Mouse (Mus musculus) cerebral cortex, adult 2 months (tissue): Measurements from ENCODE around the gene Dus3l.

Source experiments
- WGBS: fragments of 180-500 bp; shearing (Covaris S2); methylation state at CpG from one replicate; pipeline ENCODE4 v1.1.7; 2018; 5-methylcytosine and 5-hydroxymethylcytosine counted together

Gene Dus3l

DNA sequence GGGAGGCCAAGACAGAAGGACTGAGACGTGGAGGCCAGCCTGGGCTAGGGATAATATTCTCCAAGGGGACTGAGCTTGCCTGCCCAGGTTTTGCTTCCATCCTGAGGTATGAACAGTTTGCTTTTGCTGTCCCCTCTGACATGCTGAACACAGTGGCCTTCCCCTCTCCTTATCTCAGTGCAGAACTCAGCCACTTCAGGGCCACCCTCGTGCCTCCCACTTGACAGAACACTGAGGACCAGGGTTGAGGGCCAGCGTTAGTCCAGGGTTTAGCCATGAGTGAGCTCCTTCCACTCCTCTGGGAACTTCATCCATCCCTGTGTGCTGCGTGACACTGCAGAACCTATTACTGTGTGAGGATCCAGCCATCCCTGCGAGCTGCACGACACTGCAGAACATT is 24.7 kb downstream of the Dus3l start:
- 94% methylated on average over 6 of the region's 6 CpGs for whole genome bisulfite sequencing

DNA sequence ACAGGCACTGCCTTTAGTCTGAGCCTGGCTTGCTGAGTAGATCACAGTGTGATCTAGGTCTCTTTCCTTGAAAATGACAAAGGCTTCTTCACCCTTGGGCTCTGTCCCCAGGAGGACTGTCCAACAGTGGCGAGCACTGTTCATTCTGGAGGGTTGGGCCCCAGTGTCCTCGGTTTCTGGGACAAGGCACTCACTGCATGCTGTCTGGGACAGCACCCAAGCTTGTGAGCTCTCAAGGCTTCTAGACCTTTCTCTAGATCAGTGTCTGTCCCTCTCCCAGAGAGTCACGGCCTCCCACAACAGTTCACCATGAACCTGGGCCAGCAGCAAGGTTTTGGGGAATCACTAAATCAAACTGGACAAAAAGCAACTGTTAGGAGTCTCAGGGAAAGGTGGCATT is 28.0 kb downstream of the Dus3l start:
- WGBS, result 78% methylated on average over 3 of the region's 3 CpGs

DNA sequence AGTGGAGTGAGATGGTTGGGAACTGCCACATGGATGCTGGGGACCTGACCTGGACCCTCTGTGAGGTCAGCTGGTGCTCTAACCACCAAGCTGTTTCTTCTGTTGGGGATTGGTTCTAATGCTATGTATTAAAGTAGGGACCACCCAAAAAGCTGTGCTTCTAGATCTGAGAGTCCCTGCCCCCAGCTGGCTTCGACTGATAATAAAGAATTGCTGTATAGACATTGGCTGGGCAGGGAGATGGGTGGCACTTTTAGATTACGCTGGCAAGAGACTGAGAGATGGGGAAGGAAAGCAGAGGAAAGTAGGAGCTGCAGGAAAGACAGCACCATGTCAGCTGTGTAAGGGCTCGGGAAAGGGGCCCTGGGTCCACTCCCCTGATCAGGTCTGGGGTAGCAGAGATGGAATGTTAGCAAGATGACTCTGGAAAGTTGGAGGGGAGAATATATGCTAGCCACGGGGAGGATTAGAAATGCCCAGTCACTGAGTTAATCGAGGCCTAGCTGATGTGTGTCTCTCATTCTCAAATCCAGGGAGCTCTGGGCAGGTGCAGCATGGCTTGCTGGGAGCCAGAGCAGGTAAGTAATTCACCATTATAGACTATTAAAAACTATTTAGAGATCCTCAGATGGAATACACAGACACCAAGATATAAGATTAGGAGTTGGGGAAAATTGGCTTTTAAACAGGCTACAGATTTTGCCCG is 29.2 kb downstream of the Dus3l start:
- WGBS, result 79% methylated on average over 6 of the region's 6 CpGs

DNA sequence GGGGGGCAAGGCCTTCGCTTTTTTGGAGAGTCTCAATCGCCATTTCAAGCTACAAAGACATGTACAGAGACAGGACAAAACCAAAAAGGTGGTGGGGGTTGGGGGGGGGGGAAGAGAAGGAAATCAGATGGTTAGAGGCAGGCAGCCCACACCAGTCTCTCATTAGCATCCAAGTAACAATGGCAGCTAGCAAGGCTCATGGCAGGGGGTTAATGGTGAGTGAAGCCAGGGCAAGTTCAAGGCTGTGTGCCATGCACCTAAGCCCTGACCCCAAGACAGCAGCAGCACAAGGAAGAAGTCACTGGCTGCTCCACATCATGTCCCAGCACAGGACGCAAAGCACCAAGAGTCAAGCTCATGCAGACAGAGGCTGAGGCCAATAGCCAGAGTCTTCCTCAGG is 34.7 kb downstream of the Dus3l start:
- 85% methylated on average over 3 of the region's 3 CpGs for WGBS

DNA sequence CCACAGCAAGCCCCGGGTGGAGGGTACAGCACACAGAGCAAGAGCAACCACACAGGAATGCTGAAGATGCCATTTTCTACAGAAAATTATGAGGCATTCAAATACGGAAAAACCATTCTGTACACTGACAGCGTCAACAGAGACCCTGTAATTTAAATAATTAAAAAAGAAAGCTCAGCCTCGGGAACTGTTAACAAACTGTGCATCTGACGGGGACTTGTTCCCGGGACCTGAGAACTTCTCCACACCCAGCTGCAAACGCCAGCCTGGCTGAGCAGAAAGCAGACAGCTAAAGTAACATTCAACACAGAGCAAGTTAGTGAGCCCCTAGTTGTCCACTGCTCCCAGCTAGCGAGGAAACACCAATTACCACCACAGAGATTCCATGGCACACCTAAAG is 37.5 kb downstream of the Dus3l start:
- WGBS, result 84% methylated on average over 8 of the region's 8 CpGs

DNA sequence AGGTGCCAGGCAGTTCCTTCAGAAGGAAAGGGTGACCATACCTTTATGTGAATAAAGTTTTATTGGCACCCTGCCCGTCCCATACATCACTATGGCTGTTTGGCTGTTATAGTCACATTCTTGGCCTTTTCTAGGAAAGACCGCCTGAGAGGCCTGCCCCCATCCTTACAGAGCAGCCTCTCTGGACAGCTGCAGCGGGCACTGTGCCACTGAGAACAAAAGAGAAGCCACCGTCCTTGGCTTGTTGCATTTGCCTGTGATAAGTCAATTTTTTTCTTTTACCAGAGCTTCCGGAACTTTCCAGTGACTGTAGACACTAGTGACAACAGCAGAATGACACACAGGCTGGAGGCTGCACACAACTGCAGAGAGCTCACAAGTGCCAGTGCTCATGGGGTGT is 40.4 kb downstream of the Dus3l start:
- 64% methylated on average over 5 of the region's 5 CpGs for WGBS

DNA sequence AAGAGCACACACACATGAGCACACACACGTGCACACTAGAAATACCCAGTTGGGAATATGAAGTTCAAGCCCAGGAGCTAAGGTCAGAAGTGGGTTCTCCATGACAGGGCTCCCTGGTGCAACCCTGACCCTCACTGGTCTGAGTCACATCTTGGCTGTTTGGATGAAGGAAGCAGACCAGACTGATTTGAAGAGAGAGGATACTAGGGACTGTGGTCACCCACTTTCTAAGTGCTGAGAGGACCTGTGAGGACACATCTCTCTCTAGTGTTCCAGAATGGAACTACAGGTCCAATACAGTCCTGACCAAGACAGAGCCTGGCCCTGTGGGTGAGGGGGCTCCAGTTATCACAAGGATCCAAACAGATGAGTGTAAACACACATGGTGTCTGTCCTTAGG is 41.2 kb downstream of the Dus3l start:
- WGBS, result 91% methylated on average over 1 of the region's 1 CpGs

DNA sequence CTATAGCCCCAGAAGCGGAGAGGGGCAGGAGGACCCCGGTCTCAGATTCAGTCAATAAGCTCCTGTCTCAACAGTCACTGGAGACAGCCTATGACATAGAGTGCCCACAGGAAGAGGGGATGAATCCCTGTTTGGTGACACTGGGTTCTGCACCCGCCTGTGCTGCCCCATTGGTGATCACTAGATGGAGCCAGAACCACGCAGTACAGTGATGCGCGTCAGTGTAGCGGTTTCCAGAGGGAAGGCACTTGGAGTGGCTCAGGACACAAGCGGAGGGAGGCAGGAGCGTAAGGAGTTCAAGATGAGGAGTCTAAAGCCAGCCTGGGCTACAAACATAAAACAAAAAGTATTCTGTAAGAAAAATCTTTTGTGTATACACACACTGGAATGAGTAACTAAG is 44.0 kb downstream of the Dus3l start:
- WGBS, result 6% methylated on average over 9 of the region's 9 CpGs

DNA sequence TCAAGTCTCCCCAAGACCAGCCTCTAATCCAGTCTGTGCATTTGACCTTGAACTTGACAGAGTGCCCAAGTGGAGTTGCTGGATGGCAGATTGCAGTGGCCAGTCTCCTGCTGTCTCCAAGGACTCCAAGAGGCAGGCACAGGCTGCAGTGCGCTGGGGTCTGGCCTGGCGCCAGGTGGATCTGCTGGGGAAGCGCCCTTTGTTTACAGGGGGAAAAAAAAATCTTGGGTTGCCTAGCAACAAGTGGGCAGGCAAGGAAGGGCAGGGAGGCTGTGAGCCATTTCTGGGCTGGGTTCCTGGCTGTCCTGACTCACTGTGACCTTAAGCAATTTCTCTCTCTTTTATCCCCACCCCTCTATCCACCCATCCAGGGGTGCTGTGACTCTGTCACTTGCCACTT is 45.7 kb downstream of the Dus3l start:
- WGBS, result 28% methylated on average over 3 of the region's 3 CpGs

DNA sequence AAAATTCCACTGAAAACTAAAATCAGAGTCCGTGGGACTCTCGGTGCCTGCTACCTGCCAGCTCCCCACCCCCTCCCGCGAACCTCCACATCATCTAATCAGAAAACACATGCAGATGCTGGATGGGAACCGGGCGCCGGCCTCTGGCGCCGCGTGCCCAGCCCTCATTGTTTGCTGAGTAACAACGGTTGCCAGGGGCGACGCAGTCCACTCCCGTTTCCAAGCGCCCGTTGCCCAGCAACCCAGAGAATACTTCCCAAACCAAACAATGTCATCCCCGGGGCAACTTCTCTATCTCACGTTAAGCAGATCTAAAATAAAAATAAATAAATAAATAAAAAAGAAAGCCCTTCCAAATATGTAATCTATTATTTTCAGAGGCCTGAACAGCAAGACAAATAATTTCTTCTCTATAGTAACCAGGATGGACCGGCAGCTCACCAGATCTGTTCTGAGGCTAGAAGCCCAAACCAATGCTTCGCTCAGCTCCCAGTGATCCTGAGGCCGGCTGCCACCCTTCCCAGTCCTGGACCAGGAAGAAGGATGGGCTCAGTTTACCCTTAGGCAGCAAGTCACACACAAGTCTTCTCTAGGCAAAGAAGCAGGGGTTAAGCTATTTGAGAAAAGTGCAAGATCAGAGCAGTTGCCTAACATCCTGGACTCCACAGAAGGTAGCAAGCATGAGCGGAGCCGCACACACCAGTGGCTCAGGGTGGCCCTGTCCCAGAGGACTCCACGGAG is 49.9 kb downstream of the Dus3l start:
- WGBS, result 12% methylated on average over 24 of the region's 24 CpGs

DNA sequence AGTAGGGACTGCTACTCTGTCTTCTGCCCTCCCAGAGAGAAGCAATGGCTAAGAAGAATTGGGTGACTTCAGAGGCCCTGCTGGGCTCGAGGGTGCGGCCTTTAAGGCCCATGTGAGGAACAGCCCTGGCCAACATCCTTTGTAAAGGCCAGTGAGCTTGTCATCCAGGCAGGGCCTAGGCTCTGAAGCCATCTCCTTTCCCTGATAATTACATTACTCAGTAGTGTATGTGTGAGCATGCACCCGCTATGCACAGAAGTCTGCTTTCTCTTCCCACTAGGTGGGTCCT is 50.4 kb downstream of the Dus3l start:
- WGBS, result 57% methylated on average over 3 of the region's 3 CpGs

DNA sequence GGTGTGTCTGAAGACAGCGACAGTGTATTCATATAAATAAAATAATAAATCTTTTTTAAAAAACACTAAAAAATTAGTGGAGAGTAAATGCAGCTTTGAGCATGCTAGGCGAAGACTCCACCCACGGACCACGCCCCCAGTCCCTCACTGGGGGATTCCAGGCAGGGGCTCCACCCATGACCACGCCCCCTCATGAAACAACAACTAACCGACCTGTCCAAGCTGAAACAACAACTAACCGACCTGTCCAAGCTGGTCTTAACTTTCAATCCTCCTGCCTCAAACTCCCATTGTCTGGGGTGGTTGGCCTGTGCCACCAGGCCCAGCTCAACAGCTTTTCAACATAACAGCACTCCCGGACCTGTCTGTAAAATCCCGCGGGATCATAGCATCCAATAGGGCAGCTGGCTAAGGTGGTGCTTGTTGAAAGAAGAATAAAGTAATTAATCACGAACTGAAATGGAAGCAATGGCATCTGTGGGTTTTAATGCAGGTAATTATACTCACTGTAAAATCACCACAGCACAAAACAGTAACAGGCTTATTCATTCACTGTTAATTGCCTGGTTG is 53.6 kb downstream of the Dus3l start:
- whole genome bisulfite sequencing, result 53% methylated on average over 11 of the region's 11 CpGs

DNA sequence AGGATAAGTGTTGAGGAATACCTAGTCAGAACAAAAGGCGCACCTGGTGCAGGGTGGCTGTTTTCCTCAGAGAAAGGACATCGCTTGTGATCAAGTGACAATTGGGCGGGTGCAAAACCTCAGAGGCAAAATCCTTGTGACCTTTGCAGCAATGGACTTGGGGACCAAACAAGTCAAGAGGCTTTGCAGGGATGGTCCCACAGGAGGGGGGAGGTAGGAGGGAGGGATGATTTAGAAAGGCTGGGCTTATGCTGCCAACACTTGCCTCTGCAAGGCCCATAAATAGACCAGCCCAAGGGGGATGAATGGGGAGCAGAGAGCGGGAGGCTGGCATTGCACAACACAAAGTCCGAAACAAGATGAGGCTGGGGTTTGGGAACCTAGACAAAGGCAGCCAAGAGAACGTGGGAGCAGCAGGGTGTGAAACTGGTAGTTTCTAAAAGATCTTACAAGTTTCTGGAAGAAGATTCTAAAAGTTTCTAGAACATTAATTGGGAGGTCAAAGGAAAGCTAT is 54.5 kb downstream of the Dus3l start:
- WGBS, result 61% methylated on average over 6 of the region's 6 CpGs
